In genomic region chr2:119019131-119019530, GRCm38 (mm10) we compare ENCODE assay signal across 8 mouse cellular contexts. TPM values are rescaled to one million over a fixed set of nuclear protein-coding genes. Genes with fewer than 3 reads are reported as not detected.
DNase-seq lines count a peak whose midpoint lies in the region; ATAC-seq and TF ChIP-seq lines count a peak whose summit lies in the region.

No protein-coding gene starts in this region.

- DNase-seq in gastrocnemius, adult 2 months: peak; percentile 36
- no peak for DNase-seq in gastrocnemius, postnatal 25 days
- peak; percentile 27 for DNase-seq in CH12.LX (ENCODE audit: extremely low read depth)
- peak; percentile 66 for DNase-seq in limb, embryonic 14.5 days (ENCODE audit: low spot score)
- no peak for DNase-seq in spleen, postnatal 14 days (ENCODE audit: low spot score in 2 of 2)
- no peak for DNase-seq in ovary, adult 18-20 months (ENCODE audit: low spot score)
- no peak for DNase-seq in cerebellum, adult 18-20 months

- no peak for TF ChIP-seq POLR2A in CH12.LX (IDR thresholded peaks at IDR 0.05; ENCODE audit: low read depth, low read length)
- TF ChIP-seq POLR2A in limb, embryonic 14.5 days (IDR thresholded peaks at IDR 0.05; ENCODE audit: borderline replicate concordance, extremely low read depth, insufficient read depth, insufficient read length): no peak

- in situ Hi-C loops in CH12.LX (cut with MboI; ENCODE audit: low pct_ligation_motif_present, low pct_unique_long_range_greater_than_20kb, low sequenced_read_pairs): no loop called here

- H3K4me3 ChIP-seq in gastrocnemius, adult 2 months: peak overlapping the region; percentile 42
- no peak overlapping the region for H3K4me3 ChIP-seq in CH12.LX (replicated peaks in 1 of 3; ENCODE audit: low read depth in 2 of 3, low read length in 2 of 3, poor library complexity in 1 of 3)
- peak overlapping the region; percentile 15 for H3K4me3 ChIP-seq in forebrain, embryonic 13.5 days
- H3K4me3 ChIP-seq in limb, embryonic 14.5 days (replicated peaks; ENCODE audit: low read length): no peak overlapping the region

- peak; percentile 31 for TF ChIP-seq CTCF in gastrocnemius, adult 2 months (IDR thresholded peaks at IDR 0.05)
- peak in 1 of 2 experiments; percentile 37; a peak in 2 of 4 replicates for TF ChIP-seq CTCF in CH12.LX (conservative IDR thresholded peaks at IDR 0.05 in 1 of 2, IDR thresholded peaks at IDR 0.05 in 1 of 2; ENCODE audit: low read depth in 2 of 2, low read length in 2 of 2)

- peak; percentile 87 for ATAC-seq in forebrain, embryonic 13.5 days
- ATAC-seq in limb, embryonic 14.5 days (ENCODE audit: low FRiP score, low read depth): peak; percentile 85

- no peaks in the 10 kb centered on the region for H3K79me2 ChIP-seq in CH12.LX (replicated peaks; ENCODE audit: control insufficient read depth, extremely low read depth, insufficient read depth, poor library complexity, severe bottlenecking)

- WGBS in forebrain, embryonic 13.5 days: 10% methylated on average over 5 of the region's 5 CpGs
- WGBS in limb, embryonic 14.5 days: 6% methylated on average over 5 of the region's 5 CpGs

- H3K36me3 ChIP-seq in CH12.LX (replicated peaks in 1 of 2; ENCODE audit: control insufficient read depth in 1 of 2, insufficient read depth in 1 of 2, low read length in 1 of 2): peaks cover 42 to 64% of the 10 kb centered on the region in 2 experiments
- peaks cover 51% of the 10 kb centered on the region for H3K36me3 ChIP-seq in forebrain, embryonic 13.5 days (ENCODE audit: poor library complexity, severe bottlenecking)
- peaks cover 26% of the 10 kb centered on the region for H3K36me3 ChIP-seq in limb, embryonic 14.5 days (ENCODE audit: control insufficient read depth, insufficient read depth, low read length)

- no peak overlapping the region for H3K9ac ChIP-seq in CH12.LX (ENCODE audit: insufficient read depth, low read depth)
- peak overlapping the region; percentile 50 for H3K9ac ChIP-seq in forebrain, embryonic 13.5 days
- peak overlapping the region; percentile 40; the same call in 1 of the 2 replicates for H3K9ac ChIP-seq in limb, embryonic 14.5 days (ENCODE audit: low read depth, low read length, severe bottlenecking)

- peaks cover 5 to 26% of the 10 kb centered on the region in 2 experiments; a peak in 3 of 4 replicates for H3K4me1 ChIP-seq in CH12.LX (ENCODE audit: control insufficient read depth in 1 of 2, insufficient read depth in 2 of 2)
- H3K4me1 ChIP-seq in forebrain, embryonic 13.5 days: peaks cover 16% of the 10 kb centered on the region
- H3K4me1 ChIP-seq in limb, embryonic 14.5 days (ENCODE audit: control insufficient read depth, insufficient read depth, low read length): peaks cover 7% of the 10 kb centered on the region; the same call in 1 of the 2 replicates

- H3K27ac ChIP-seq in gastrocnemius, adult 2 months: peak overlapping the region; percentile 70
- H3K27ac ChIP-seq in CH12.LX (ENCODE audit: insufficient read depth, low read depth): no peak overlapping the region
- H3K27ac ChIP-seq in forebrain, embryonic 13.5 days: peak overlapping the region; percentile 88
- H3K27ac ChIP-seq in limb, embryonic 14.5 days (replicated peaks; ENCODE audit: low read depth, low read length): peak overlapping the region; percentile 27; the same call in 1 of the 2 replicates

- no peak overlapping the region for H3K4me2 ChIP-seq in CH12.LX (ENCODE audit: insufficient read depth, low read depth, poor library complexity, severe bottlenecking)
- H3K4me2 ChIP-seq in forebrain, embryonic 13.5 days: peak overlapping the region; percentile 43
- H3K4me2 ChIP-seq in limb, embryonic 14.5 days (replicated peaks; ENCODE audit: low read depth, low read length, severe bottlenecking): peak overlapping the region; percentile 20; the same call in 1 of the 2 replicates

- no peak for TF ChIP-seq EP300 in CH12.LX (IDR thresholded peaks at IDR 0.05; ENCODE audit: low read length)

- H3K9me3 ChIP-seq in CH12.LX (replicated peaks; ENCODE audit: low read length): peaks cover 17% of the 10 kb centered on the region
- no peaks in the 10 kb centered on the region for H3K9me3 ChIP-seq in forebrain, embryonic 13.5 days (replicated peaks)
- H3K9me3 ChIP-seq in limb, embryonic 14.5 days (ENCODE audit: control insufficient read depth, low read length): no peaks in the 10 kb centered on the region

- no peaks in the 10 kb centered on the region for H3K27me3 ChIP-seq in CH12.LX (replicated peaks)
- H3K27me3 ChIP-seq in forebrain, embryonic 13.5 days: no peaks in the 10 kb centered on the region
- no peaks in the 10 kb centered on the region for H3K27me3 ChIP-seq in limb, embryonic 14.5 days (ENCODE audit: control insufficient read depth, insufficient read depth, low read length)

- TF ChIP-seq RAD21 in CH12.LX (IDR thresholded peaks at IDR 0.05; ENCODE audit: low read depth, low read length): peak; percentile 8; the same call in 1 of the 2 replicates

- intact Hi-C loops in gastrocnemius, adult 2 months (cut with DNase I): no loop called here

- dilution Hi-C loops in CH12.LX (cut with MboI; ENCODE audit: extremely low pct_ligation_motif_present, extremely low pct_unique_long_range_greater_than_20kb, low sequenced_read_pairs): no loop called here

TF ChIP-seq in CH12.LX, 34 proteins besides CTCF, POLR2A, EP300 and RAD21:
- TF ChIP-seq RCOR1 (conservative IDR thresholded peaks at IDR 0.05; ENCODE audit: low read depth, low read length) (no peak), PAX5 (IDR thresholded peaks at IDR 0.05; ENCODE audit: low read length) (no peak), ZMIZ1 (IDR thresholded peaks at IDR 0.05; ENCODE audit: low read depth, low read length) (no peak), ETS1 (conservative IDR thresholded peaks at IDR 0.05; ENCODE audit: low read depth, low read length) (no peak)

RNA-seq across cellular contexts. Expression of gene Ccdc32, which starts 10.1 kb away (rescaled TPM):
- total RNA-seq in gastrocnemius, adult 2 months (2021): 1 to 10 TPM; 3.2 to 4.8 TPM
- 1 to 10 TPM; 3.7 to 4.8 TPM for total RNA-seq in gastrocnemius, postnatal 25 days (2021)
- total RNA-seq in CH12.LX (2012; rRNA removed) (11.7 and 13.9 TPM in 2 replicates), CH12.LX (2014; rRNA removed) (17.6 and 18.3 TPM in 2 replicates)
- 11.5 and 11.8 TPM in 2 replicates for polyA plus RNA-seq in CH12.LX (2012; ENCODE audit: insufficient read length, low read depth)
- polyA plus RNA-seq in forebrain, embryonic 13.5 days (2015; fragmentation: Nextera tagmentation; extraction: Ambion mirVana): 31.1 and 33.8 TPM in 2 replicates
- polyA plus RNA-seq in limb, embryonic 14.5 days (2012; rRNA removed): 13.5 and 14.6 TPM in 2 replicates
- polyA plus RNA-seq in limb, embryonic 14.5 days (2014; fragmentation: Nextera tagmentation; extraction: Ambion mirVana): 21.5 and 23.5 TPM in 2 replicates

RNA-seq across cellular contexts. Expression of gene Rpusd2, which starts 15.5 kb away (rescaled TPM):
- total RNA-seq in gastrocnemius, adult 2 months (2021): 1 to 10 TPM; 2.8 to 3.4 TPM
- 1 to 10 TPM; 2.4 to 2.5 TPM for total RNA-seq in gastrocnemius, postnatal 25 days (2021)
- total RNA-seq in CH12.LX (2012; rRNA removed) (14.7 and 14.8 TPM in 2 replicates), CH12.LX (2014; rRNA removed) (9.3 and 10.7 TPM in 2 replicates)
- polyA plus RNA-seq in CH12.LX (2012; ENCODE audit: insufficient read length, low read depth): 12.3 and 13.7 TPM in 2 replicates
- polyA plus RNA-seq in forebrain, embryonic 13.5 days (2015; fragmentation: Nextera tagmentation; extraction: Ambion mirVana): 7.3 and 7.7 TPM in 2 replicates
- 6.0 and 6.2 TPM in 2 replicates for polyA plus RNA-seq in limb, embryonic 14.5 days (2012; rRNA removed)
- 3.6 and 3.8 TPM in 2 replicates for polyA plus RNA-seq in limb, embryonic 14.5 days (2014; fragmentation: Nextera tagmentation; extraction: Ambion mirVana)

RNA-seq across cellular contexts. Expression of gene Knl1, which starts 27.8 kb away (rescaled TPM):
- total RNA-seq in gastrocnemius, adult 2 months (2021): under 1 TPM; 0.03 to 0.06 TPM
- under 1 TPM; 0.28 to 0.88 TPM for total RNA-seq in gastrocnemius, postnatal 25 days (2021)
- total RNA-seq in CH12.LX (2012; rRNA removed) (19.9 and 23.3 TPM in 2 replicates), CH12.LX (2014; rRNA removed) (23.8 and 29.6 TPM in 2 replicates)
- polyA plus RNA-seq in CH12.LX (2012; ENCODE audit: insufficient read length, low read depth): 13.7 and 16.2 TPM in 2 replicates
- polyA plus RNA-seq in forebrain, embryonic 13.5 days (2015; fragmentation: Nextera tagmentation; extraction: Ambion mirVana): 65.5 and 66.6 TPM in 2 replicates
- polyA plus RNA-seq in limb, embryonic 14.5 days (2012; rRNA removed): 3.6 and 5.5 TPM in 2 replicates
- 34.5 and 37.1 TPM in 2 replicates for polyA plus RNA-seq in limb, embryonic 14.5 days (2014; fragmentation: Nextera tagmentation; extraction: Ambion mirVana)

Comparison
In these comparisons a context has a peak if more than half of its experiments do, and no peak if none do; other contexts are left out.
1. DNase-seq: peak in gastrocnemius, adult 2 months (single experiment), CH12.LX (single experiment) and limb, embryonic 14.5 days (single experiment); none in gastrocnemius, postnatal 25 days (single experiment), spleen, postnatal 14 days (0 of 2), ovary, adult 18-20 months (single experiment) and cerebellum, adult 18-20 months (0 of 2).
2. H3K4me3 ChIP-seq: peak in gastrocnemius, adult 2 months (single experiment) and forebrain, embryonic 13.5 days (single experiment); none in CH12.LX (0 of 3) and limb, embryonic 14.5 days (single experiment).
3. RNA of gene Knl1, which starts 27.8 kb away (total RNA-seq): 19.9 to 29.6 TPM in CH12.LX; 0.28 to 0.88 TPM in gastrocnemius, postnatal 25 days and 0.03 to 0.06 TPM in gastrocnemius, adult 2 months; every median in the first group is over 10 times any median in the second.